Mouse (Mus musculus): ENCODE data around the gene Pitpnm1.

DNA sequence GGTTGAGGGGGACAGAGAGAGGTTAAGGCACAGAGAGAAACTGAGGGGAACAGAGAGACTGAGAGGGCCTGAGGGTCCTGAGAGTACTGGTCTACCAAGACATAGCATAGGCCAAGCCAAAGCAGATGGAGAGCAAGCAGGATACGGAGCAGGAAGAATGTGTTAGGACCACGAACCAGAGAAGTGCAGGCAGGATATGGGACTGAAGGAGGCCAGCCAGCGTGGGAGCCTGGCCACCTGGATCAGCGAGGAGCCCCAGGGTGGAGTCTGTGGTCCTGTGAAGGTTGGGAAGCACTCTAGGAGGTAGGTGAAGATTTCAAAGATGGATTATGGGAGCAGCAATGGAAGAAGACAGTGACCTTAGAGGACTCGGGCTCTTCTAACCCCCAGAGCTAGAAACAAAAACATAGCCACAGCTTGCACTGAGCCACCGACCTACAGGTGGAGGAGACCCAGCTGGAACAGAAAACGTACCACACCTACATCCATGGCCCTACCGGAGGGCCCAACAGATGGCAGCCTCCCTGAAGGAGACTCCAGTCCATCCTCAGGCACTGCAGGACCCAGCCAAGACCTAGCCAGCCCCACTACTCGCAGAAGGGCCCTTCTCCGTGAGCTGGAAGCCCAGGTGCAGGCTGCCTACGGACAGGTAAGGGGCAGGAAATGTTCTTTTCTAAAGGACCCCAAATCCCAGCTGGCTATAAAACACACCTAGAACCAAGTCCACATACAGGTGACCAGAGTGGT lies 17.4 kb upstream of the Pitpnm1 start:
- no peak for TF ChIP-seq POLR2A (IDR thresholded peaks at IDR 0.05; ENCODE audit: low read depth, low read length)
- no peak for TF ChIP-seq CTCF (IDR thresholded peaks at IDR 0.05; ENCODE audit: extremely low read depth, insufficient read depth, insufficient read length, insufficient replicate concordance)
